Mouse (Mus musculus): Measurements from ENCODE around the gene Psrc1. TPM values are rescaled to one million over a fixed set of nuclear protein-coding genes. Genes with fewer than 3 reads are reported as not detected.
A peak's percentile ranks its signal among the peaks of the same experiment; 100 is the strongest.

Psrc1 gene
- total RNA-seq (2021): not detected
- long read RNA-seq, experiment 1: 0 reads
- long read RNA-seq, experiment 2: 0 reads

- peak within 1 kb of the TSS; percentile 92 for H3K4me3 ChIP-seq
- DNase-seq: peak; percentile 91
- peak within 1 kb of the TSS; percentile 66 for H3K27ac ChIP-seq
- TF ChIP-seq CTCF (IDR thresholded peaks at IDR 0.05): no peak
- intact Hi-C loops (cut with DNase I): loop anchor here (1.0 kb wide), 1 partner anchor 223 kb away; no protein-coding TSS in a partner anchor
These were observed at the start of gene Psrc1 for GRCm38 (mm10) chr3:108383485-108384354. Gene Psrc1, plus strand, starts transcription at chr3:108383839.

DNA sequence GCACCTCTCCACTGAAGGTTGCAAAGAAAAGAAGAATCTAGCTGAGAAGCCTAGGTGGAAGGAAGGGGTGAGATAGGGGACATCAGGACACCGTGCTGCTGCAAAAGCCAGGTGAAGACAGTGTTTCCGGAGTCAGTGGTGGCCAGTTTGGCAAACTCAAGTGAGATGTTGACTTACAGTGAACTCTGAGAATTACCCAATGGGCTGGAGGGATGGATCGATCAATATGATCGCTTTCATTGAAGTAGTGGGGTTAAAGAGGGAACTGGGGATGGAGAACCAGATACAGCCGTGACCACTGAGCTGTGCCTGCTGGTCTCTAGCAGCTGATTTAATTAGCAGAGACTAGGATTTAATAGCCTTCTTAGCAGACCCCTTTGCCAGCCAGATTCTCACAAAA, 46.8 kb upstream of the Psrc1 start:
- no peak overlapping the region for H3K27ac ChIP-seq
- H3K4me3 ChIP-seq: no peak overlapping the region
- no peak for DNase-seq
- intact Hi-C loops (cut with DNase I): no loop called here
- TF ChIP-seq CTCF (IDR thresholded peaks at IDR 0.05): no peak

- intact Hi-C loops (cut with DNase I): no loop called here
- no peak for DNase-seq
- H3K4me3 ChIP-seq: no peak overlapping the region
- TF ChIP-seq CTCF (IDR thresholded peaks at IDR 0.05): no peak
- H3K27ac ChIP-seq: no peak overlapping the region
These were observed 42.6 kb upstream of the Psrc1 start for GRCm38 (mm10) chr3:108341040-108341439.

- Histone ChIP-seq H3K27ac (no peak overlapping the region), H3K4me3 (no peak overlapping the region)
- no peak for TF ChIP-seq CTCF (IDR thresholded peaks at IDR 0.05)
- intact Hi-C loops (cut with DNase I): no loop called here
- no peak for DNase-seq
These were observed 41.5 kb upstream of the Psrc1 start for GRCm38 (mm10) chr3:108342185-108342584.

DNA sequence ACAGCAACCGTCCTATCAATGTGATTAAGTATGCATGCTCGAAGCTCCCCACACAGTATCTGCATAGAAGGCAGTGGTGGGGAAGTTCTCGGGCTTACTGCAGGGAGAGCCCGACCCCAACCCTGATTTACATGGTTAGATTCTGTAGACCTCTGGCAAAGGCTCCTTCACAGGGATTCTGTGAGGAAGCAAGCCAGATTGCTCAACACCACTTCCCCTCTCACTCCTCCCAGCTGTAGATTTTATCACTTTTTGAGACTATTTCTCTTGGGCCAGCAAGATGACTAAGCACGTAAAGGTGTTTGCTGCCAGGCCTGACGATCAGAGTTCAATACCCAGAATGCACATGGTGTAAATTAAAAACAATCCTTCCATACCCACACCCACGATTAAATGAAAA, 37.8 kb upstream of the Psrc1 start:
- intact Hi-C loops (cut with DNase I): no loop called here
- DNase-seq: no peak
- no peak for TF ChIP-seq CTCF (IDR thresholded peaks at IDR 0.05)
- no peak overlapping the region for H3K27ac ChIP-seq
- H3K4me3 ChIP-seq: no peak overlapping the region

GRCm38 (mm10) chr3:108348376-108348775, 35.3 kb upstream of the Psrc1 start:
- intact Hi-C loops (cut with DNase I): no loop called here
- no peak overlapping the region for H3K27ac ChIP-seq
- H3K4me3 ChIP-seq: no peak overlapping the region
- DNase-seq: no peak
- no peak for TF ChIP-seq CTCF (IDR thresholded peaks at IDR 0.05)

GRCm38 (mm10) chr3:108355245-108355644, 28.4 kb upstream of the Psrc1 start:
- no peak for DNase-seq
- Histone ChIP-seq H3K4me3 (no peak overlapping the region), H3K27ac (no peak overlapping the region)
- no peak for TF ChIP-seq CTCF (IDR thresholded peaks at IDR 0.05)
- intact Hi-C loops (cut with DNase I): no loop called here

GRCm38 (mm10) chr3:108357051-108357450, 26.6 kb upstream of the Psrc1 start:
- Histone ChIP-seq H3K27ac (no peak overlapping the region), H3K4me3 (no peak overlapping the region)
- no peak for DNase-seq
- TF ChIP-seq CTCF (IDR thresholded peaks at IDR 0.05): no peak
- intact Hi-C loops (cut with DNase I): no loop called here

DNA sequence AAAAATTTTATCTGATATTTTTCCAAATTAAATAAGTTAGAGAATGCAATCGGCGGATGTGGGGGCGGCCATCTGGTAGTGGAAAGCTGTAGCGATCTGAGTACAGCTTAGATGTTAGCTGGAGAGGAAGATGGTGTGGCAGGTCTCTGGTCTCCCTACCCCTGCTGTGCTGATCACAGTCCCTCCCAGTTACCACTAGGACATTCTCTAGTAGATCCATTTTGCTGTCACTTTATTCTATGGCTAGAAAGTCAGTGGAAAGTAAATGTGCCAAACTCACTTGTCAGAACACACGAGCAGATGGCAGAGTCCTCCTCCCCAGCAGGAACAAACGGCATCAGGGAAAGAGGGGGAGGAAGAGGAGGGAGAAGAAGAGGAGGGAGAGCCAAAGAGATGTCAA, 25.2 kb upstream of the Psrc1 start:
- no peak for DNase-seq
- Histone ChIP-seq H3K27ac (no peak overlapping the region), H3K4me3 (no peak overlapping the region)
- intact Hi-C loops (cut with DNase I): no loop called here
- no peak for TF ChIP-seq CTCF (IDR thresholded peaks at IDR 0.05)

DNA sequence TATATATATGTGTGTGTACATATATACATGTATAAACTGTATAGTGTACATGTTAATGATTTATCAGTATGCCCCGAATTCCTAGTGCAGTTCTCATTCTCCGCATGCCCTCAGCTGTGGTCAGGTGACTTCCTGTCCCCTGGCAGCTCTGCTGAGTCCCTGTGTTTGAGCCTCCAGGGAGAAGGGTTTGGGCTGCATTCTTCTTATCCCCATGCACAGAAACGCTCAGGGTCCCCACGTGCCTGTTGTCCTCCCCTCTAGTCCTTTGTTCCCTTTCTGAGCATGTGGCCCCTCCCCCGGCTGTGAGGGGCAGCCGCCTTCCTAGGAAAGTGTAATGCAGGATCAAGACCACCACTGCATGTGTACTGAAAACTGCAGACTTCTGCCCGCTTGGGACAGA, 22.7 kb upstream of the Psrc1 start:
- DNase-seq: no peak
- Histone ChIP-seq H3K4me3 (no peak overlapping the region), H3K27ac (no peak overlapping the region)
- no peak for TF ChIP-seq CTCF (IDR thresholded peaks at IDR 0.05)
- intact Hi-C loops (cut with DNase I): no loop called here

DNA sequence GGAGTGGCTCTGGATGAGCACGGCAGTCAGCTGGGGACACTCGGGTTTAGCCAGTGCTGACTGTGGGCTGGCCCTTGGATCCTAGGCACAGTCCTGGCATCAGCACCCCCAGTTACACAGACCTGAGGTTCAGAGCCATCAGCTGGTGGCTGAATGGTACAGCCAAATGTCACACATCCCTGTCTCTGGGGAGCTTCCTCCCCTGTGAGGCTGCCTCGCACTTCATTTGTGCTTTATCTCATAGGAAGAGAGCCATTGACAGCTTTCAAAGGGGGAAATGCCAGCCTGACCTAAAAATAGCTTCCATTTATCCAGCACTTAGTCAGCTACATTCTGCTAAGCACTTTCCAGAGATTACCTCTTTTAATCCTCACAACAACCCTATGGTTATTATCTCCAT, 20.0 kb upstream of the Psrc1 start:
- Histone ChIP-seq H3K27ac (no peak overlapping the region; the same call in 1 of the 2 replicates), H3K4me3 (no peak overlapping the region)
- intact Hi-C loops (cut with DNase I): no loop called here
- DNase-seq: peak; percentile 59
- no peak for TF ChIP-seq CTCF (IDR thresholded peaks at IDR 0.05)

GRCm38 (mm10) chr3:108364270-108364995, 19.2 kb upstream of the Psrc1 start, which contains the start of gene Mybphl:
Gene Mybphl, plus strand, starts transcription at chr3:108364911.
- intact Hi-C loops (cut with DNase I): no loop called here
- TF ChIP-seq CTCF (IDR thresholded peaks at IDR 0.05): no peak
- H3K4me3 ChIP-seq: no peak within 1 kb of the TSS
- DNase-seq: peak; percentile 22
- H3K27ac ChIP-seq: peak within 1 kb of the TSS; percentile 28; the same call in 1 of the 2 replicates

- Histone ChIP-seq H3K4me3 (no peak overlapping the region), H3K27ac (no peak overlapping the region)
- intact Hi-C loops (cut with DNase I): no loop called here
- DNase-seq: no peak
- no peak for TF ChIP-seq CTCF (IDR thresholded peaks at IDR 0.05)
These were observed 16.5 kb upstream of the Psrc1 start for GRCm38 (mm10) chr3:108367173-108367572.

Data from gastrocnemius, adult 2 months (tissue).